Mouse (Mus musculus) kidney, postnatal 0 days (tissue): Measurements from ENCODE around the gene Tmsb4x. TPM values are rescaled to one million over a fixed set of nuclear protein-coding genes. Genes with fewer than 3 reads are reported as not detected.
A peak's percentile ranks its signal among the peaks of the same experiment; 100 is the strongest.

Source experiments
- ATAC-seq: fragments of 200-750 bp; cut with Nextera tagmentation; replicated peaks from 2 replicates; pipeline ENCODE4 v1.8.0; 2017; ENCODE audit warnings: low read depth, moderate number of reproducible peaks, moderate TSS enrichment, moderate library complexity; ENCODE audit not compliant: low FRiP score
- DNase-seq: peaks from one replicate; pipeline ENCODE4 v3.0.0-alpha.2; 2016; ENCODE audit warnings: low spot score
- H3K27ac ChIP-seq: fragments of 300-500 bp; sonication (generic); 2 replicates; pipeline ENCODE4 v1.5.1; 2014; ENCODE audit warnings: mild to moderate bottlenecking
- H3K27me3 ChIP-seq: fragments of 300-500 bp; sonication (generic); 2 replicates; pipeline ENCODE4 v1.6.1; 2014; ENCODE audit warnings: low read length, mixed read lengths; ENCODE audit not compliant: insufficient read depth
- H3K36me3 ChIP-seq: fragments of 300-500 bp; sonication (generic); 2 replicates; pipeline ENCODE4 v1.6.1; 2014; ENCODE audit warnings: low read length, mixed read lengths; ENCODE audit not compliant: insufficient read depth
- H3K4me1 ChIP-seq: fragments of 300-500 bp; sonication (generic); replicated peaks from 2 replicates; pipeline ENCODE4 v1.6.1; 2014; ENCODE audit warnings: antibody characterized with exemption, low read length, mixed read lengths; ENCODE audit not compliant: insufficient read depth
- H3K4me2 ChIP-seq: fragments of 300-500 bp; sonication (generic); 2 replicates; pipeline ENCODE4 v1.6.1; 2014; ENCODE audit warnings: mild to moderate bottlenecking, low read length, moderate library complexity, mixed read lengths
- H3K4me3 ChIP-seq: fragments of 300-500 bp; sonication (generic); replicated peaks from 2 replicates; pipeline ENCODE4 v1.5.1; 2014; ENCODE audit warnings: low read depth, low read length
- H3K9ac ChIP-seq: fragments of 300-500 bp; sonication (generic); 2 replicates; pipeline ENCODE4 v1.6.1; 2014; ENCODE audit warnings: low read depth, low read length
- H3K9me3 ChIP-seq: fragments of 300-500 bp; sonication (generic); replicated peaks from 2 replicates; pipeline ENCODE4 v1.6.1; 2016; ENCODE audit warnings: low read length, inconsistent platforms, mixed read lengths
- CTCF ChIP-seq: IDR thresholded peaks from 2 replicates; pipeline ENCODE4 v1.5.1; 2016; ENCODE audit warnings: antibody characterized with exemption, low read depth, mild to moderate bottlenecking, moderate library complexity
- WGBS: fragments of 180-500 bp; shearing (Covaris S2); extraction: QIAGEN DNeasy Blood & Tissue Kit; methylation state at CpG from one replicate; pipeline ENCODE4 v1.1.7; 2014; 5-methylcytosine and 5-hydroxymethylcytosine counted together
- polyA plus RNA-seq: library from polyadenylated mRNA; unstranded; fragments of >200 nt; fragmentation: Nextera tagmentation; extraction: Ambion mirVana; gene quantifications from 2 replicates; pipeline ENCODE4 v1.2.1, GENCODE M21; 2015

The Tmsb4x gene
- polyA plus RNA-seq, 1 experiment from 2014 or later: 4,073 TPM

- no peaks in the 10 kb centered on the region for H3K4me1 ChIP-seq
- no peak overlapping the region for H3K4me2 ChIP-seq
- DNase-seq (peak; percentile 33), ATAC-seq (no peak)
- no peaks in the 10 kb centered on the region for H3K9me3 ChIP-seq
- H3K4me3 ChIP-seq: no peak overlapping the region
- no peak overlapping the region for H3K9ac ChIP-seq
- H3K27ac ChIP-seq: no peak overlapping the region
- no peaks in the 10 kb centered on the region for H3K36me3 ChIP-seq
- TF ChIP-seq CTCF: peak; percentile 52; the same call in 1 of the 2 replicates
- WGBS: 38% methylated on average over 6 of the region's 6 CpGs
- H3K27me3 ChIP-seq: no peaks in the 10 kb centered on the region
These were observed 20.1 kb upstream of the Tmsb4x start for GRCm38 (mm10) chrX:167229206-167229605.

DNA sequence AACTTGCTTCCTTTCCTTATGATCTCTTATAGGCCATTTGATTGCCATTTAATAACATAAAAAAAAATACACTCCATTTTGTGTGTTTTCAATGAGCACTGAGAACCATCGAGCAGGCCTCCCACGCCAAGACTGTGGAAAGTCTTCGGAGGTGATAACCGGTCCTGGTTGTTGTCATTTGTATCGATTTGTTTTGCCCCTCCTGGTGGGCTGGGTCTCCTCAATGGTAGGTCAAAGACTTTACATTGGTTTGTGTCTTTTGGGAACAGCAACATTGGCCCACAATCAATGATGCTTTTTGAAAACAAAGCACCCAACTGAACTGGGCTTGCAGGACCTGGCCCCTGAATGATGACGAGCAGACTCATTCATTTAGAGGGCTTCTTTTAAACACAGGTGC is 18.6 kb upstream of the Tmsb4x start:
- Histone ChIP-seq H3K27ac (no peak overlapping the region), H3K36me3 (no peaks in the 10 kb centered on the region), H3K9me3 (no peaks in the 10 kb centered on the region), H3K4me2 (no peak overlapping the region), H3K9ac (no peak overlapping the region), H3K4me1 (no peaks in the 10 kb centered on the region), H3K27me3 (no peaks in the 10 kb centered on the region), H3K4me3 (no peak overlapping the region)
- DNase-seq: no peak
- ATAC-seq: no peak
- 94% methylated on average over 6 of the region's 6 CpGs for WGBS
- TF ChIP-seq CTCF: no peak

DNA sequence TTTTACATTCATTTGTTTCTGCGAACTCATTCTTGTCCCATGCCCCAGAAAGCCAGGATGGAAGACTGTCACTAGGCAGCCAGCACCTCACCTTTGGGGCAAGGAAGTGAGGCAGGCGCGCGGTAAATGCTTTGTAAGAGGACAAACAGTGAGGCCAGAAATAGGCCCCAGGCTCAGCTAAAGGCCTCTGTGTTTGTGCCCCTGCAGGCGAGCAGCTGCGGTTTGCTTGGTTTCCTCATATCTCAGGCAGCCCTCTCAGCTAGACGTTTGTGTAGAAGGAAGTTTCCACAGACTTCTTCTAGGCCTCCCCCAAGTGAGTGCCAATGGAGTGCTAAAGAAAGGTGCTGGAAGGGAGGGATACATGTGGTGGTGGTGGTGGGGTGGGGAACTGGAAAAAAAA is 18.0 kb upstream of the Tmsb4x start:
- no peaks in the 10 kb centered on the region for H3K9me3 ChIP-seq
- WGBS: 83% methylated on average over 7 of the region's 7 CpGs
- no peaks in the 10 kb centered on the region for H3K27me3 ChIP-seq
- no peak overlapping the region for H3K27ac ChIP-seq
- H3K36me3 ChIP-seq: no peaks in the 10 kb centered on the region
- TF ChIP-seq CTCF: no peak
- H3K9ac ChIP-seq: no peak overlapping the region
- H3K4me3 ChIP-seq: no peak overlapping the region
- DNase-seq: no peak
- no peak overlapping the region for H3K4me2 ChIP-seq
- ATAC-seq: no peak
- H3K4me1 ChIP-seq: no peaks in the 10 kb centered on the region

DNA sequence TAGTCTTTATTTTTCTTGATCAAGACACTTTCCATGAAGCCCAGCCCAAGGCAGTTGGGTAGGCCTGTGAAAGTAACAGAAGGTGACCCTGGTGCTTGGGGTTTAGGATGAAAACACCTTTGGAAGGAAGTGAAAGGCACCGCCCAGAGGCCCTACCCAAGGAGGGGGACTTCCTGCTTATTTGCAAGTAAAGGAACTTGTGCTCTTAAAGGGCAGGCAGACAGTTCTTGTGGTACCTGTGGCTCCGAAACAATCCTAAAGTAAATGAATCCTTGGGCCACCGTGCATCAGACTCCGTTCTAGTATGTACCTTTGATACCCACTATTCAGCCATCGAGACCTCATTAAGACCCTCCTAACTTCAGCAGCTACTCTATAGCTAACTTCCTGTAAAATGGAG is 17.5 kb upstream of the Tmsb4x start:
- no peak overlapping the region for H3K4me3 ChIP-seq
- DNase-seq (no peak), ATAC-seq (no peak)
- no peaks in the 10 kb centered on the region for H3K36me3 ChIP-seq
- H3K9me3 ChIP-seq: no peaks in the 10 kb centered on the region
- H3K27ac ChIP-seq: no peak overlapping the region
- H3K4me2 ChIP-seq: no peak overlapping the region
- WGBS: 87% methylated on average over 5 of the region's 5 CpGs
- no peaks in the 10 kb centered on the region for H3K4me1 ChIP-seq
- no peaks in the 10 kb centered on the region for H3K27me3 ChIP-seq
- TF ChIP-seq CTCF: no peak
- no peak overlapping the region for H3K9ac ChIP-seq

DNA sequence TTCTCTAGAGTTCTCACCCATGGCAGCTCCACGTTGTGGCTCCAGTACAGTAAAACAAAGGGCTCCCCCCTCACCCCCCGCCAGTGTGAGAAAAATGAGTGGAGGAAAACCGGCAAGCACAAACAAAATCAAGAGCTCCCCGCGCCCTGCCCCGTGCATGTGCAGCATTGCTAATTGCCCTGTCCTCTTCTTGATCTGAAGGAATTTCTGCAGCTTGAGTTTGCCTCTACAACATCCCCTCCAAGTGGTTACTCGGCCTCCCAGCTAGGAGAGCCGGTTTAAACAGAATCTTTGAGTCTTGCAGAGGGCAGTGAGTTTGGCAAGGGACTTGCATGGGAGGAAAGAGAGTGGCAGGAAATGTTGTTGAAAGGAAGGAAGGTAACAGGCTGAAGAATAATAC is 3.6 kb upstream of the Tmsb4x start:
- Histone ChIP-seq H3K27ac (no peak overlapping the region), H3K27me3 (no peaks in the 10 kb centered on the region), H3K4me2 (no peak overlapping the region), H3K4me3 (no peak overlapping the region), H3K36me3 (no peaks in the 10 kb centered on the region), H3K9ac (no peak overlapping the region), H3K4me1 (no peaks in the 10 kb centered on the region), H3K9me3 (no peaks in the 10 kb centered on the region)
- WGBS: 24% methylated on average over 8 of the region's 8 CpGs
- peak; percentile 57 for ATAC-seq
- TF ChIP-seq CTCF: peak; percentile 71
- peak; percentile 77 for DNase-seq

DNA sequence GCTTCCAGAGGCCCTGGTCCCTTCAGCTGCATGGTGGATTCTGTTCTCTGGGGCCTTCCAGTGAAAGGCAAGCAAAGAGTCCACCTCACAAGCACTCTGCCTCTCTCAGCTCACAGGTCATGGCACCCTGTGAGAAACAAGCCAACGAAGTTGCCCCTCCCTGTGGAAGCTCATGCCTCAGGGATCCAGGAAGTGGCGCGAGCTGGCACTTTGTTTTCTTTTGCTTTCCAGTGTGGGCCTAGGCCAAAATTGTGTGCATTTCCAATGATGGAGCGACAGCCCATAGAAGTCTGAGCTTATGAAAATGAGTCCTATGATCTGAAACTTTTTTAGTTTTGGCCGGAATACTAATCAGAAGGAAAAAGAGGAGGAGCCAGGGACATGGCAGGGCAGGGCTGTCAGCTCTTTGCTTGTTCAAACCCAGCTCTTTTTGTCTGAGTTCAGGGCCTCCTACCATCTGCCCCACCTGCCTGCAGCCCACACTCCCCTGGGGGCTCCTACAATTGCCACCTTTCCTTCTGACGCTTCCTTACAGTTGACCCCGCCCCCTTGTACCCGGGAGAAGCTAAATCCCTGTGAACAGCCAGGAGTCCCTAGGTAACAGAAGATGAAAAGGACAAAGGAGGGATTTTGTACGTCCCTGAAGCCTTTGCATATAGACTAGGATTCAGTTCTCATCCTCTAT is 2.9 kb upstream of the Tmsb4x start:
- Histone ChIP-seq H3K27me3 (no peaks in the 10 kb centered on the region), H3K4me1 (no peaks in the 10 kb centered on the region), H3K27ac (no peak overlapping the region), H3K4me3 (no peak overlapping the region), H3K4me2 (no peak overlapping the region), H3K36me3 (no peaks in the 10 kb centered on the region), H3K9ac (no peak overlapping the region), H3K9me3 (no peaks in the 10 kb centered on the region)
- no peak for TF ChIP-seq CTCF
- DNase-seq (no peak), ATAC-seq (no peak)
- WGBS: 59% methylated on average over 9 of the region's 9 CpGs

DNA sequence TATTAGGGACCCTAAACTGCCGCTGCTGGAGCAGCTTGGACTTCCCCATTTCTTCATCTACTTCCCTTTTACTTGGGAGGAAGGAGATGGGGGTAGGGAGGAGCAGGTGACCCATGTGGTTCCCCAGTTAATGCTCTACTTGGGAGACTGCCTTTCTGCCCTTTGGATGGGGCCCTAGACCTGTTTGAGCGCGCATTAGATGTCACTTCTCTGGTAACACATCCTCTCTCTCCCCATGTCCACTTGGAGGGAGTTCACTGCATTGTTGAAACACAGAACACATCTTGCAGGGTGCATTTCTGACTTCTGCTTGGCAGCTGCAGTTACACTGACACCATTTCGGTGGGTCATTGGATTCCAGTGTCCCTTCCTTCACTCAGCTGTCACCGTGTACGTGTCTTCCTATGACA is 1.2 kb upstream of the Tmsb4x start:
- no peaks in the 10 kb centered on the region for H3K27me3 ChIP-seq
- no peaks in the 10 kb centered on the region for H3K4me1 ChIP-seq
- no peaks in the 10 kb centered on the region for H3K36me3 ChIP-seq
- H3K4me2 ChIP-seq: peak overlapping the region; percentile 51
- H3K27ac ChIP-seq: no peak overlapping the region
- no peak; the same call in 1 of the 2 replicates for ATAC-seq
- no peak for DNase-seq
- H3K9ac ChIP-seq: no peak overlapping the region
- 44% methylated on average over 6 of the region's 6 CpGs for WGBS
- H3K4me3 ChIP-seq: 0 out of 2 replicates have a peak overlapping the region, but pooled peaks have one; percentile 58
- no peak for TF ChIP-seq CTCF
- no peaks in the 10 kb centered on the region for H3K9me3 ChIP-seq
